Mouse (Mus musculus): ENCODE data around the gene Vmn1r13. TPM values are rescaled to one million over a fixed set of nuclear protein-coding genes. Genes with fewer than 3 reads are reported as not detected.
"Not testable (repeated sequence)": the region's sequence is repeated elsewhere in the genome, so short reads cannot be mapped to it uniquely, and the experiment has no call there.

Gene Vmn1r13
- total RNA-seq (2017): not detected in 2 replicates

- not testable (repeated sequence) for ATAC-seq (replicated peaks; ENCODE audit: low read depth, poor library complexity, severe bottlenecking)
These were observed at the start of gene Vmn1r13 for GRCm38 (mm10) chr6:57202990-57203389. Gene Vmn1r13 (plus strand): TSS chr6:57203290.

- no peak for ATAC-seq (replicated peaks; ENCODE audit: low read depth, poor library complexity, severe bottlenecking)
These were observed 46.5 kb upstream of the Vmn1r13 start, which contains the start of gene Vmn1r12 for GRCm38 (mm10) chr6:57156619-57157018. Gene Vmn1r12 (plus strand): TSS chr6:57156919.

- not testable (repeated sequence) for ATAC-seq (replicated peaks; ENCODE audit: low read depth, poor library complexity, severe bottlenecking)
These were observed 13.1 kb upstream of the Vmn1r13 start for GRCm38 (mm10) chr6:57190016-57190415.

GRCm38 (mm10) chr6:57231386-57231785 is 28.3 kb downstream of the Vmn1r13 start, which contains the start of gene Vmn1r14:
Gene Vmn1r14 (plus strand): TSS chr6:57231686.
- ATAC-seq (replicated peaks; ENCODE audit: low read depth, poor library complexity, severe bottlenecking): no peak

- ATAC-seq (replicated peaks; ENCODE audit: low read depth, poor library complexity, severe bottlenecking): no peak
These were observed 54.6 kb downstream of the Vmn1r13 start, which contains the start of gene Vmn1r15 for GRCm38 (mm10) chr6:57257652-57258051. Gene Vmn1r15 (plus strand): TSS chr6:57257952.

GRCm38 (mm10) chr6:57260990-57261389 is 57.9 kb downstream of the Vmn1r13 start:
- ATAC-seq (replicated peaks; ENCODE audit: low read depth, poor library complexity, severe bottlenecking): no peak

Other genes starting within 250 kb of the Vmn1r13 start
- not detected in 2 replicates for gene Vmn1r5, start 233.0 kb upstream of the Vmn1r13 start, total RNA-seq (2017)
- not detected in 2 replicates for gene Vmn1r6, start 206.0 kb upstream of the Vmn1r13 start, total RNA-seq (2017)
- gene Vmn1r7, start 178.0 kb upstream of the Vmn1r13 start, total RNA-seq (2017): not detected in 2 replicates
- not detected in 2 replicates for gene Vmn1r8, start 171.0 kb upstream of the Vmn1r13 start, total RNA-seq (2017)
- gene Vmn1r9, start 136.5 kb upstream of the Vmn1r13 start, total RNA-seq (2017): not detected in 2 replicates
- not detected in 2 replicates for gene Vmn1r10, start 93.8 kb upstream of the Vmn1r13 start, total RNA-seq (2017)
- gene Vmn1r11, start 69.8 kb upstream of the Vmn1r13 start, total RNA-seq (2017): not detected in 2 replicates
- gene Vmn1r12, start 46.4 kb upstream of the Vmn1r13 start, total RNA-seq (2017): not detected in 2 replicates
- gene Vmn1r14, start 28.4 kb downstream of the Vmn1r13 start, total RNA-seq (2017): not detected in 2 replicates
- gene Vmn1r15, start 54.7 kb downstream of the Vmn1r13 start, total RNA-seq (2017): not detected in 2 replicates
- gene Vmn1r16, start 126.2 kb downstream of the Vmn1r13 start, total RNA-seq (2017): not detected in 2 replicates
- not detected in 2 replicates for gene Vmn1r17, start 160.4 kb downstream of the Vmn1r13 start, total RNA-seq (2017)
- not detected in 2 replicates for gene Vmn1r18, start 192.5 kb downstream of the Vmn1r13 start, total RNA-seq (2017)
- gene Vmn1r19, start 200.5 kb downstream of the Vmn1r13 start, total RNA-seq (2017): not detected in 2 replicates
- gene Vmn1r20, start 225.6 kb downstream of the Vmn1r13 start, total RNA-seq (2017): not detected in 2 replicates

All from common myeloid progenitor, adult 5-6 weeks (primary cell).